Mouse (Mus musculus) thymus, postnatal 4 days (tissue): ENCODE measurements around the gene Stil.
"Not testable (repeated sequence)": the region's sequence is repeated elsewhere in the genome, so short reads cannot be mapped to it uniquely, and the experiment has no call there.

ENCODE experiments used
- DNase-seq: peaks from one replicate; pipeline ENCODE4 v3.0.0; 2021

Gene Stil

DNA sequence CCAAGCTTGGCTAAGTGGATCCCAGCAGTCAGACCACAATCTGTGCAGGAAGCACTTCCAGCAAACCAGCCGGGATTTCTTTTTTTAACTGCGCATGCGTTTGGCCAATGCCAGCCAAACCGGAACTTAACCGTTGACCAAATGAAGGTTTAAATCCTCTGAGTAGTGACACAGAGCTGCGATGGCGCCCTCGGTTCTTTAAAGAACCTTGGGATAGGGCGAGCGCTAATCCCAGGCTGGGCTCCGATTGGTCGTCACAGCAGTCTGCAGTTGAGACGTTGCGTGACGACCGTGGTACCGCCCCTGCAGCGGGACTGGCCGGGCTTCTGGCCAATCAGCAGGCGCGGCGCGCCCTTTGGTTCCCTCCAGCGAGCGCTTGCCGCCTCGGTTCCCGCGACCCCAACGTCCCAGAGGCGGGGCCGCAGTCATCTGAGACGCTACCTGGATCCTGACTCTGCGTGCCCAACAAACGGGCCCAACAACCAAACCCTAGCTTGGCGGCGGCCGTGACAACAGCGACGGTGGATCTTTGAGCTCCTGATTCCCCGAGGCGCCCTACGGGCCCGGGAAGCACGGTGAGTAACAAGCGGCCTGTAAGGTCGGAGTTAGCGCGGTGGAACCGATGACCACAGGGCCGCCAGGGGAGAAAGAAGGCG is at the start of gene Stil:
Gene Stil, plus strand, starts transcription at position 387 of the 656 bp plus-strand sequence.
- DNase-seq = peak; percentile 97

DNA sequence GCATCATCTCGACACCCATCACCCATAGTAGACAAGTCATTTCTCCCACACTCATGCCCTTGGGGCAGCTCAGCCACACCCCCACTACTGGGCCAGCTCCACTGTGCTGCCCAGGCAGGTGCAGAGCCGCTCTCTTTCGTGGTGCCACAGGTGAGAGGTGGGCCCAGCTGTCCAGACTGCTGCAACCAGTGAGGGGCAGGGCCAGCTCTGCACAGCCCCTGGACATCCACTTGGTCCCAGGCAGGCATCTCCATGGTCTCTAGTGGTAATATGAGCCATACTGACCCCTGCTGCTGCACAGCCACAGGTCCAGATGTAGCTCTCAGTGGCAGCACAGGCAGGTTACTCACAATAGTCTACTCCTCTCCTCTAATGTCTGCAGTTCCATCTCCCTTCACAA is 46.8 kb upstream of the Stil start:
- no peak for DNase-seq

DNA sequence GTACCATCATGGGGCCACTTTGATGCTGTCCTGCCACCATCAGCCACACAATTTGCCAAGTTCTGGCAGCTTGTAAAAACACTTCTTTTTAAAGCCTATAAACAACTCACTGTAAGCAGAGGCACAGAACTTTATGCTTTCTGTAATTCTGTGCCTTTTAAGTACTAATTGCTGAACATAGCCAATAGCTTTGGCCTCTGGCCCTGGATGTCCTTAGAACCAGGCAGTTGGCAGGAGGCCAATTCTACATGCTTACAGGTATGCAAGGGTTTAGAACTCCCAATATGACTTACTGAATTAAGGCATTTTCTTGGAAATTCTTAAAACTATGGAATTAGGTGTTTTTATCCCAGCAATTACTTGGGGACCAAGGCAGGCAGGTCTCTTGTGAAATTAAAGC is 42.6 kb upstream of the Stil start:
- DNase-seq = no peak

DNA sequence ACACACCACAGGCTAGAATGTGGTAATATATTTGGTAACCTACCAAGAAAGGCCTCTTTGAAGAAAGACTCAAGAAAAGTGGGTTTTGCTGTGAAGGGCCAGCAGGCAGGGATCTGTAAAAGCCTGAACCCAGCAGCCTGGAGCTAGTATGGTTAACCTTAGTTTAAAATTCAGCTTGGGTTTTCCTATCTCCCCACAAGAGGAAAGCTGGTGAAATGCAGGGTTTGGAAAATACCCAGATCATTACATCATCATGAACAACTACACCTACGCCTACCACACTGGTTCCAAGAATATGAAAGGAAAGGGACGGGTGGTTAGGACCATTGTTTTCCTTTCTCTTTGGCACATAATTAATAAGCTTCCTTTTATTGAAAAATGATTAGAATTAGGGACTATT is 41.7 kb upstream of the Stil start:
- no peak for DNase-seq

DNA sequence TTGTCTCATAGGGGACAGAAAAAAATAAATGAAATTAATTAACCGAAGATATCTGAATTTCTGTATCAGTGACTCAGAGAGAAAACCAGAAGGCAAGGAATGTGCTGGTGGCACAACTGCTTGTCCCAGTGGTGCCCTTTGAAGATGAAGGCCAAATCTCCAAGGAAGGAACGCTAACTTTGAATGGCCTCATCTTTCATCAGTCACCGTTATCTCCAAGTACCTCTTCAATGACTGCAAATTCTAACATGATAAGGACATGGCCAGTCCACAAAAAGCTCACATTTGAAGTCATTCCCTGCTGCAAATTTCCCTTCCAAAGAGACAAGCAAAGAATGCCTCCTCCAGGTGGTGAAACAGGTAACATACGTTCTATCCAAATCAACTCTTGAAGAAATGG is 41.2 kb upstream of the Stil start:
- no peak for DNase-seq

DNA sequence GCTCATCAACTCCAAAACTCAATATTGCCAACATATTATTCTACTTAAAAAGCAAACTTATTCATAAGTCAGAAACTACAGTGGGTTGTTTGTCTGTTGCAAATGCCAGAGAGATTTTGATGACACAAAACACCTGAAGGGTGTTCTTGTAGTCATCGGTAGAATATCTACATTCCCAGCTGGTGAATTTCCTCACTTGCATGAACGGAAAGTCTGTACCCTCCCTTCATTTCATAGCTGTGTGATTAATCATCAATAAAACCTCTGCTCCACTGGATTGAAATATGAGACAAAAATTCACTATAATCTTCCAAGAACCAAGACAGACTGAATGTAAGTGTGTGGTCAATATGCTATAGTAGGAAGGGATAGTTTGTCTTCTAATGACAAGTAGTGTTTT is 40.4 kb upstream of the Stil start:
- DNase-seq = no peak

DNA sequence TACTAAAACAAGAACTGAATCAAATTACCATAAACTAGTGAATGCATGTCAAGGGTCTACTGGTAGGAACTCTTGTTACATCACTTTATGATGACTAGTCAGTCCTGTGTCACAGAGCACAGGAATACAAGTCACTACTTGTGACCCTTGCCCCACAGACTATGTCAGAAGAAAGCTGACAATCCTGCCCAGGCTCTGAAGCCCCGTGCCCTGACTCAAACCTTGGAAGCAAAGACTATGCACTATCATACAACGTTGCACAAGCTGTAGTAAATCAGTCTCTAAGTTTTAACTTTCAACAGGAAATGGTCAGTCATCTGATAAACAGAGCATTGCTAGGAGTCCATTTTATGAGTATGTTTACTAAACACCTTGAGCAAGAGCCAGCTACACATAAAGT is 39.1 kb upstream of the Stil start:
- not testable (repeated sequence) for DNase-seq

DNA sequence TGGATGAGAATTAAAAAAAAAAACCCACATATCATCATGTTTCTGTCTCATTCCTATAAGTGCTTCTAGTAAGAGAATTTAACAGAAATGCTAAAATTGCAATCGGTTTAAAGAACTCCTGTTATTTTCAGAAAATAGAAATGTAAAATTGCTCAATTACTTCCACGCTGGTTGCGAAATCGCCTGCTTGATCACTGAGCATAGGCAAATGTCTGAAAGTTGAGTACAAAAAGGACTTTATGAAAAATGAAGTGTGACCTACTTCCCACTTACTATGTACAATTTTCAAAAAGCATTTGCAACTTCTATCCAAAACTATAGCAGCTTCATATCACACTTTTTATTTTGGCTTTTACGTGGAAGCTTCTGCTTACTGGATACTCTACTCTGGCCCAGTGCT is 29.2 kb upstream of the Stil start:
- no peak for DNase-seq

DNA sequence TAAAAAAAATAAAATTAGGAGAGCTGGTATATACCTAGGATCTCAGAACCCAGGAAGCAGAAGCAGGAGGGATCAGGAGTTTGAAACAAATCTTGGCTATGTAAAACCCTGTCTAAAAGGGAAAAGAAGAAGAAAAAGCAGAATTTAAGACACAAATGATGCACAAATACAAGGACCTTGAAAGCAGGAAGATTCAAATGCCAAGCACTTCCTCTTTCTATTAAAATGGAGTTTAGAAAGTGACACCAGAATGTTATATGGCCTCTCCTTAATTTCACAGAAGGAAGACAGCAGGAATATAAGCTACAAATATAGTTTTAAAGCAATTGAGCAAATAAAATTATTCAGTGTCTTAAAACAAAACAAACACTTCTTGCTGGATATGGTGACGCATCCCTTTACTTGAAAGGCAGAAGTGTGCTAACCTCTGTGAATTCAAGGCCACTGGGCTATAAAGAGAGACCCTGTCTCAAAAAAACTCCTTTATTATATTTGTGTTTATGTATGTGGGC is 26.7 kb upstream of the Stil start:
- DNase-seq = no peak

DNA sequence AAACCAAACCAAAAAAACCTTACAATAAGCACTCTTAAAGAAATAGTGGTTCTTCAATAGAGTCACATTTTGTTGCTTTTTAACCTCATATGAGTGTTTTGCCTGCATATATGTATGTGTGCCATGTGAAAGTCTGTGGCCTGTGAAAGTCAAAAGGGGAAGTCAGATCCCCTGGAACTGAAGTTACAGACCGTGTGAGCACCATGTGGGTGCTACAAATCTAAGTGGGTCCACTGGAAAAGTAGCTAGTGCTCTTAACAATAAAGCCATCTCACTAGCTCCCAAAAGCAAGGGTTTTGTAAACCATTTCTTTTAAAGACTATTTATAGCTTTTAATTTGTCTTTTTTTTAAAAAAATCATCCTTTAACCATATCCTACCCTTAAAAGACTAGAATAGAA is 17.3 kb upstream of the Stil start:
- no peak for DNase-seq

DNA sequence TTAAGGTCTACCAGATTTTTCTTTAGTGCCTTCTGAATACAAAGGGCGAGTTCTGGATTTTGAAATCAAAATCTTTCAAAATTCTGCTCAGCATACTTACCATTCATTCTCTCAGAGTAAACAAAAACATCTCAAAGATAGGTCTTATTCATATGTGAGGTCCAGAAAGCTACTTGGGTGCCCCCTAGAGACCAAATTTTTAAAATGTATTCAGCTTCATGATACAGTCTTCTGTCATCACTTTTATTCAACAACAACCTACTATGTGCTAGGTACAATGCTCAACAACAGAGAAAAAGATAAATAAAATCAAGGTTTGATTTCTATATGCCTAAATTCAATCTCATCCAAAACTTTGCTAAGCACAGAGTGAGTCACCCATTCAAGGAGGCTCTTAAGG is 16.9 kb upstream of the Stil start:
- no peak for DNase-seq

DNA sequence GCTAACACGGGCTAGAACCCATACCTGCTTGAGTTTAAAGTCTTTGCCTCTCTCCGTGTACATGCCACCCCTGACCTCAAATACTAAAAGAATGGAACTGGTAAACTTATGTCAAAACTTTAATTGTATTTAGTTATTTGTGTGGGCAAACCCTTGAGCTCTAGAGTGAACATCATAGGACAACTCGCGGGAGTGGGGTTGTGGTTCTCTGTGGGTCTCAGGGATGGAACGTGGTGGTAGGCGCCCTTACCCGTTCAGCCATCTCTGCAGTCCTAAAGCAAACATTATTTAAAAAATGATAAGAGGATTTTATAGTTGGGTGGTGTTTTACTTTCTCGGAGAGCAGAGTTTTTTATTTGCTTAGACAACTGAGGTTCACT is 13.8 kb upstream of the Stil start:
- no peak for DNase-seq

DNA sequence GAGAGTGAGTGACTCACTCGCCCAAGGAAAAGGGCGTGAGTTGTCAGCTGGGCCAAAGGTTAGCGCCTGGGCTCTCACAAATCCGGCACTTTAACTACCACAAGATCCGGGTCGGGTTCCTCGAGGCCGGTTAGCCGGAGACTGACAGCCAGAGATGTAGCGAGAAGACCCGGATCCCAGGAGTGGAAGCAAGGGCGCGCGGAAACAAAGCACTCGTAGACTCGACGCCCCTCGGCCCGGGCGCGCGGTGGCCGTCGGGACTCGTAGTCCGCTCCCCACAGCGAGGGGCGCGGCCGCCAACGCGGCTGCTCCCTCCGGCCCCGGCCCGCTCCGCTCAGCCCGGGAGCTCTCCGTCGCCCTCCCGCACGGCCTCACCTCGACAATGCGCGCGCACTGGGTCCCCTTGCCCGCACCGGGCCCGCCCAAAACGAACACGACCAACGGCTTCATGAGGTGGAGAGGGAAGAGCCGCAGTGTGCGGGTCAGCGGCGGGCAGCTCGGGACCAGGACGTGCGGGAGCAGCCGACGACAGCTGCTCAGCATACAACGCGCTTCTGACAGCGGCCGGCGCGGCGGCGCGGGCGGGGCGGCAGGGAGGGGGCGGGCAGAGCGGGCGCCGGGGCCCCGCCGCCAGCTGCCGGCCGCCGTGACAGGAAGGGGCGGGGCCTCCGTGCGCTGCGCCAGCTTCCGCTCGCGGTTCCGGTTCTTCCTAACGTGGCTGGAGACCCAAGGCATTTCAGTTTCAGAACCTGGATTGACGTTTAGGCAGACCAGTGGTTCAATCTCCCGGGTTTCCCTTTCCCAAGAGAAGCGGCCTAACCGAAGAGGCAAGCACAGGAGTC is 13.1 kb upstream of the Stil start, which contains the start of gene Cmpk1:
Gene Cmpk1, minus strand, starts transcription at position 651 of the 842 bp plus-strand sequence.
- DNase-seq = peak; percentile 93

DNA sequence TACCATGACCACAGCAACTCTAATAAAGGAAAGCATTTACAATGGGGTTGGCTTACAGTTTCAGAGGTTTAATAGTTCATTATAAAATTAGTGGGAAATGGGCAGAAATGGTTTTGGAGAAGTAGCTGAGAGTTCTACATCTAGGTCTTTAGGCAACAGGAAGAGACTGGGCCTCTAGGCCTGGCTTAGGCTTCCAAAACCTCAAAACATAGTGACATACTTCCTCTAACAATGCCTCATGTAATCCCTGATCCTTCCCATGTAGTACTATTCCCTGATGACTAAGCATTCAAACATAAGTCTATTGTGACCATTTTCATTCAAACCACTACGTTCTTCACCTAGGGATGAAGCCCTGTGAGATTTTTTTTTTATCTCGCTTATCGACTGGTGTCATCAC is 5.7 kb upstream of the Stil start:
- no peak for DNase-seq

DNA sequence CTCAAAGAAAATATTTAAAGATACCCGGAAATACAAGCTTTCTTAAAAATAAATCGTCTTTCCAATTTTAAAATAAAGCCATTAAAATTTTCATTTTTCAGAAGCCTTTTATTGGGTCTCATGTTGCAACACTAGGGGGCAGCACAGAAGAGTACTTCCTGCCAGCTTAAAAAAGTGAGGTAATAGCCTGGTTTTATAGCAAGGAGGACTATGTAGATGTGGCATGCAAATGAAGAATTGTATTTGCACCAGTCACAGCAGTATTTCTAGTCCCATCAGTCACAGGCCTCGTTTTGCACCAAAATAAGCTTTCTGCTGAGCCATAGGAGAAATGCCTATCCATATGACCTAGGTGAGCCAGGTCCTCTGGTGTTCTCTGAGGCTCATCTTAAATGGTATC is 2.9 kb upstream of the Stil start:
- peak; percentile 66 for DNase-seq

DNA sequence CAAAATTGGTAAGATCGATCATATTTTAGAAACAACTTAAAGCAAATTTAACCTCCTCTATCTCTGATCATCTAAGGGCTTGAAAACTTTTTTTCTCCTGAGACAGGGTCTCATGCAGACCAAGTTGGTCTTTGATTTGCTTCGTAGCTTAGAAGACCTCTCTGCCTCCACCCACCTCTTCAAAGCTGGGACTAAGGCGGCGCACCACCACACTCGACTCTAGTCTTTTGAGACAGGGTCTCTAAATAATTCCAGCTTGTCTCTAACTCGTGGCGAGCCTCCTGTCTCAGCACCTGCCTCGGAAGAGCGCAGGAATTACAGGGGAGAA is 550 bp upstream of the Stil start:
- DNase-seq = no peak

DNA sequence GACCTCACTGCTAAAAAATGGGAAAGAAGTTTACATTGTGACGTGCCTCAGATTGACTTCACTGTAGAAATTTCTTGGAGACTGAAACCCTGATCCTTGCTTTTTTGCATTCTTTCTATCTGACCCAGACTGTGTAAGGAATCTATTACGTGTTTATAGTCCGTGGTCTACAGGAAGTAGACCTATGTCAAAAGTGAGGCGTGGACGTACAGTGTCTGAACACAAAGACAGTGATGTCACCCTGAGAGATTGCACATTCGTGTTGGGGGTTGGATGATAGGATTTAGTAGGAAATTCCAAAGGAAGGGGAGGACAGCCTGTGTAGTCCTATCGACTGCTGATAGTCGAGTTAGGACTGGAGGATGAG is 453 bp downstream of the Stil start:
- DNase-seq = no peak

DNA sequence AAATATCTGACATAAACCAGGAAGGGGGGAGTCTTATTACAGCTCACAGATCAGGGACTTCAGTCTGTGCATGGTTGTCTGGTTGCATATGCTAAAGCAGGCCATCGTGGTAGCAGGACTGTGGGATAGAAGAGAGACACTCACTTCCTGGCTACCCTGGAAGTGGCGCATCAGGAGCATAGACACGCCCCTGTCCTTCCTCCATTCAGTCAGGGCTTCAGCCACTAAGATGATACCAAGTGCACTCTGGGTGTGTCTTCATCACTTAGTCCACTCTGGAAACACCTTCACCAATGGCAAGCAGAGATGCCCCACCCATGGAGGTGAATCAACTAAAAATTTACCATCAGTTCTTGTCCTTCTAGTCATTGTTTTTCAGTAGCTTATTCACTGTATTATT is 14.3 kb downstream of the Stil start:
- no peak for DNase-seq

DNA sequence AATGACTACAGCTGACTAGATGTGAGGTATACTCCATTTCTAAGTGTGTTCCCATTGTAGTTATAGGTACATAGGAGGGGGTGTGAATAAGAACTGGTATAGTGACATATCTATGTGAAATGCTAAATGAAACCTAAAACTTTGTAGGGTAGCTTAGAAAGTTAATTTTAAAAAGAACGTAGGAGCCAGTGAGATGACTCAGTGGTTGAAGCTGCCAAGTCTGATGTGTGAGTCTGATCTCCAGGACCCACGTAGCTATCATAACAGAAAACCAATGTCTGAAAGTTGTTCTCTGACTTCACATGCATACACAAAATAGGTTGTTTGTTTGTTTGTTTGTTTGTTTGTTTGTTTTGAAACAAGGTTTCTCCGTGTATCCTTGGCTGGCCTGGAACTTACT is 20.0 kb downstream of the Stil start:
- DNase-seq = no peak

DNA sequence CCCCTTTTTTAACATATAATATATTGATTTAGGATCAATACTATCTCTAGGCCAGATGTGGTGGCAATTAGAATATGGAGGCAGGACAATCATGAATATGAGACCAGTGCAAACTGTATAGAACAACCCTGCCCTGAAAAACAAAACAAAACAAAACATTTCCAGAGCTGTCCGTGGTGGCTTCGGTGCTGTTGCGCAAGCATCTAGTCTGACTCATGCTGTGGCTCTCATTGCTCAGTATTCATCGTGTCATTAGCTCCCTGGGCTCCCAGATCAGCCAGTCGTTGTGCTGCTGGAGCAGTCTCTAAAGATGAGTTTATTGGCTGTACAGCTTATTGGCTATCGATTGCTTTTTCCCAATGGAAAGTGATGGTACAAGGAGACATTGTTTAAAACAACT is 35.1 kb downstream of the Stil start:
- no peak for DNase-seq

DNA sequence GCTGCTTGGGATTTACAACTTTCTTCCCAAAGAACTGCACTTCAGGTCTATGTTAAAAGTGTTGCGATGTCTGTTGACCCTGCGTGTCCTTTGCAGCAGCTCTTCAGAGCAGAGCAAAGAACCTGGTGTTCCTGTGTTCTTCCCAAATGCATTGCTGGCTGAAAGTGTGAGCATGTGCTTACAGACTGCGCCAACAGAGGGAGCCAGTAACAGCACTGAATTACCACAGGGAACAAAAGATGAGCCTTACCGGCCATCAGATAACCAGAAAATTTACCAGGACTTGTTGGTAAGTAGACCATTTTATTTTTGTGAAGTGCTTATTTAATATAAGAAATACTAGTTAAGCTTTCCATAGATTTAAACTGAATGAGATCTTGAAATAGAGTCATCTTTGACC is 38.3 kb downstream of the Stil start:
- DNase-seq = peak; percentile 60

DNA sequence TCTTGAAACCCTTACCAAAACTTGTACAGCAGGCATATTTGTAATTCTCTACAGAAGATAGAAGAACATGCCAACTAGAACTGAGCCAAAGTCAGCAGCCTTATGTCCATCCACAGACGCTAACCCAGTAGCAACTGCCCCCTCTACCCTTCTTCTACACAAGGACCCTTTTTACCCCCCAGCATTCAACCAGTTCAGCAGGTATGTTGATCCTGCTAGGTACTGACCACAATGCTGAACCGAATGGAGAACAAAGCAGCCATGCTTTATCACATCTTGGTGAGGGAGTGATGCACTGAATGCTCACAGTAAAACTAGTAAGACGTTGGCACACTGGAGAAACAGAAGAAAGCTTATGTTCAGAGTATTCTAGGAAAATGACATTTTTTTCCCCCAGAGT is 45.7 kb downstream of the Stil start:
- no peak for DNase-seq

DNA sequence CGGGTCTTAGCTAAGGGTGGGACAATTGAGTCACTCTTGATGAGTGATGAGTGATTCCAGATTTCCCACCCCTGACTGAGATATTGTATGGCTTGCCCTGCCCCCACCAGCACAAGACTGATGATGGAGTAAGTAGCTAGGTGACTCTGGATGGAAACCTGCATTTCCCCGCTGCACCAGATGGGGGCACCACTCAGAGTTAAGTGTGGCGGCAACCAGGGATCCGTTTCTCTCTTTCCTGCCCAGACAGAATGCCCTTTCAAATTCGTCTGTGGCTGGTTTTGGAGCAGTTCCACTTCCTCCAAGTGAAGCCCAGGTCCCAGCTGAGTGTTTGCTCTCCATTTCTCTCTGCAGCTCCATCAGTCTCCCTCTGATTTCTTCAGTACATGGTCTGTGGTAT is 47.8 kb downstream of the Stil start:
- DNase-seq = peak; percentile 82

DNA sequence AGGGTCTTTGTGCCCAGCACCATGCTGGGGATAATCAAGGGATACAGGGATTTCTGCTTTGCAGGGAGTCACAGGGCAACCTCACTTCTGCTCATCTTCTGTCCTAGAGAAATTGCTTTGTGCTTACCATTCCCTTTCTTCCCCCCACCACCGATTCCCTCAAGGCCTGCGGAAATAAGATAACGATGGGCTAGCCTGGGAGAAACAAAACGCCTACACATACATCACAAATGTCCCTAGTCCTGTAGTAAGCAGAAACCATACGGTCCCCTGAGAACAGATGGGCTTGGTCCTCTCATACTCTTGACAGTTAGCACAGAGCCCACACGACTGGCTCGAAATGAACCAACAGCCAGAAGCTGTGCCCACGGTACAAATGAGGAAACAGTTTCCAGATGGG is 48.2 kb downstream of the Stil start:
- no peak for DNase-seq

DNA sequence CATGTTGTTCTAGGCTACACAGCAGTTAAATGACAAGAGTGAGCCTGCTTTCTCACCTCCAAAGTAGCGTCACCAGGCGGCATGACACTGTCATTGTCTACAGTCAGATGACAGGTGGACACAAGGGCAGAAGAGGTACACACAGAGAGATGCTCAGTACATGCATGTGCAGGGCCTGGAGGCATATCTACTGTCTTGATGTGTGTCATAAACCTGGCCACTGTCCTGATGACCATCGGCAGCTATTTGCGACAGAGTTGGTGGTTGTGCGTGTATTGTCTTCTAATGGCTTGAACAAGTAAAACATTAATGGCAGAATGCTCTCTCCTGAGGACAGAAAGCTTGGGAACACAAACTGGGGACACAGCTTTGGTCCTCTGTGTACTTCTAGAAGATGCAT is 51.3 kb downstream of the Stil start:
- no peak for DNase-seq
